Mouse (Mus musculus) kidney, adult 2 months (tissue): ENCODE measurements around the gene Gcdh. TPM values are rescaled to one million over a fixed set of nuclear protein-coding genes. Genes with fewer than 3 reads are reported as not detected.

Experiments
- DNase-seq: peaks from one replicate; pipeline ENCODE4 v3.0.0; 2021
- H3K27ac ChIP-seq: fragments of 200-500 bp; 2 replicates; pipeline ENCODE4 v1.5.1; 2012; ENCODE audit warnings: low read depth, low read length, control low read depth, inconsistent platforms; ENCODE audit not compliant: insufficient read depth
- H3K27me3 ChIP-seq: fragments of 200-500 bp; replicated peaks from 2 replicates; pipeline ENCODE4 v1.6.1; 2012; ENCODE audit warnings: mild to moderate bottlenecking, moderate library complexity, low read length, inconsistent platforms; ENCODE audit not compliant: control insufficient read depth, insufficient read depth
- H3K36me3 ChIP-seq: fragments of 200-500 bp; 2 replicates; pipeline ENCODE4 v1.6.1; 2012; ENCODE audit warnings: mild to moderate bottlenecking, moderate library complexity, low read length, inconsistent platforms; ENCODE audit not compliant: control insufficient read depth, insufficient read depth
- H3K4me1 ChIP-seq: fragments of 200-500 bp; 2 replicates; pipeline ENCODE4 v1.6.1; 2011; ENCODE audit warnings: low read length; ENCODE audit not compliant: control insufficient read depth, insufficient read depth
- H3K4me3 ChIP-seq: fragments of 200-500 bp; 2 replicates; pipeline ENCODE4 v1.5.1; 2011; ENCODE audit warnings: mild to moderate bottlenecking, low read depth, low read length, control low read depth; ENCODE audit not compliant: insufficient read depth
- CTCF ChIP-seq: fragments of 200-500 bp; conservative IDR thresholded peaks from 2 replicates; pipeline ENCODE4 v1.5.1; 2011; ENCODE audit warnings: low read depth, mild to moderate bottlenecking, control low read depth, low read length, moderate library complexity, mixed read lengths; ENCODE audit not compliant: insufficient read depth, insufficient read length
- POLR2A ChIP-seq: fragments of 200-500 bp; IDR thresholded peaks from one replicate; pipeline ENCODE4 v1.6.1; 2011; ENCODE audit warnings: low read depth, low read length, control low read depth
- WGBS: fragments of 180-500 bp; shearing (Covaris S2); methylation state at CpG from one replicate; pipeline ENCODE4 v1.1.7; 2018; 5-methylcytosine and 5-hydroxymethylcytosine counted together
- polyA plus RNA-seq: library from polyadenylated mRNA; depleted of rRNA; stranded (reverse); fragments of >200 nt; gene quantifications from 2 replicates; pipeline ENCODE4 v1.2.3, GENCODE M21; 2012

The Gcdh gene
- polyA plus RNA-seq, 1 experiment, result 700 TPM

DNA sequence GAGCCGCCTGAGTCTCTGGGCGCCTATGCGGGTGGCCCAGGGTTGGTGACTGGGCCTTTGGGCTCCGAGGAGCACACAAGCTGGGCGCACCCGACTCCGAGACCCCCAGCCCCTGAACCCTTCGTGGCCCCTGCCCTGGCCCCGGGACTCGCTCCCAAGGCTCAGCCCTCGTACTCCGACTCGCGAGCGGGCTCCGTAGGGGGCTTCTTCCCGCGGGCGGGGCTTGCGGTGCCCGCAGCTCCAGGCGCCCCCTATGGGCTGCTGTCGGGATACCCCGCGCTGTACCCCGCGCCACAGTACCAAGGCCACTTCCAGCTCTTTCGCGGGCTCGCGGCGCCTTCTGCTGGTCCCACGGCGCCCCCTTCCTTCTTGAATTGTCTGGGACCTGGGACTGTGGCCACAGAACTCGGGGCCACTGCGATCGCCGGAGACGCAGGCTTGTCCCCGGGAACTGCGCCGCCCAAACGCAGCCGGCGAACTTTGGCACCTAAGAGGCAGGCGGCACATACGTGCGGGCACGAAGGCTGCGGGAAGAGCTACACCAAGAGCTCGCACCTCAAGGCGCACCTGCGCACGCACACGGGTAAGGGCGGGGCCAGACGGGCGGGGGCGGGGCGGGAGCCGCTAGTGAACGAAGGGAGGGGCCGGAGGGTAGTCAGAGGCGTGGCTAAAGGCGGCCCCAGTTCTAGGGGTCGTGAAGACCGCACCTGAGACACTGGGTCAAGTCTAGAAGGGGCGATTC, 9.4 kb upstream of the Gcdh start:
- WGBS, result under 1% methylated on average over 68 of the region's 68 CpGs
- TF ChIP-seq CTCF (peak; percentile 69), POLR2A (no peak)
- peak; percentile 97 for DNase-seq
- Histone ChIP-seq H3K36me3 (no peaks in the 10 kb centered on the region), H3K4me3 (peak overlapping the region; percentile 75), H3K27me3 (no peaks in the 10 kb centered on the region), H3K27ac (peak overlapping the region; percentile 88), H3K4me1 (no peaks in the 10 kb centered on the region; the same call in 1 of the 2 replicates)

GRCm38 (mm10) chr8:84902367-84902919, 8.7 kb upstream of the Gcdh start:
- WGBS, result 9% methylated on average over 24 of the region's 24 CpGs
- no peaks in the 10 kb centered on the region for H3K27me3 ChIP-seq
- peak overlapping the region; percentile 75 for H3K4me3 ChIP-seq
- DNase-seq, result no peak
- TF ChIP-seq POLR2A (no peak), CTCF (no peak)
- no peaks in the 10 kb centered on the region; the same call in 1 of the 2 replicates for H3K4me1 ChIP-seq
- no peak overlapping the region for H3K27ac ChIP-seq
- no peaks in the 10 kb centered on the region for H3K36me3 ChIP-seq

DNA sequence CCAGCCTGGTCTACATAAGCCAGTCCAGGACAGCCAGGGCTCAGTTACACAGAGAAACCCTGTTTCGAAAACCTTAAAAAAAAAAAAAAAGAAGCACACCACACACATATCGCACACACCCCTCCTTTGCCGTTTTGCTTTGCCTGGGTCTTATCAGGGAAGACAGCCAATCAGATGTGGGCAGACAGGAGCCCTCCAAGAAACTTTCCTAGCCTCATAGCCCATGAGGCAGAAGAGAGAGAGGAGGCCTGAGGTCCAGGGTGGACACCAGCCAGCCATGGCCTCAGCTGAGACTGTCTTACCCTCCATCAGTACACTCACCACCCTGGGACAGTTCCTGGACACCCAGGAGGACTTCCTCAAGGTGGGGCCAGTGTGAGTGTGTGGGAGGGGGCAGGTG, 8.0 kb upstream of the Gcdh start, which contains the start of gene Klf1:
TSS of gene Klf1 (plus strand) at position 177 of the 400 bp plus-strand sequence.
- 81% methylated on average over 3 of the region's 3 CpGs for WGBS
- Histone ChIP-seq H3K27me3 (no peaks in the 10 kb centered on the region), H3K4me1 (no peaks in the 10 kb centered on the region; the same call in 1 of the 2 replicates), H3K27ac (no peak within 1 kb of the TSS), H3K36me3 (no peaks in the 10 kb centered on the region), H3K4me3 (peak within 1 kb of the TSS; percentile 75)
- DNase-seq, result no peak
- no peak for TF ChIP-seq CTCF
- TF ChIP-seq POLR2A, result no peak

DNA sequence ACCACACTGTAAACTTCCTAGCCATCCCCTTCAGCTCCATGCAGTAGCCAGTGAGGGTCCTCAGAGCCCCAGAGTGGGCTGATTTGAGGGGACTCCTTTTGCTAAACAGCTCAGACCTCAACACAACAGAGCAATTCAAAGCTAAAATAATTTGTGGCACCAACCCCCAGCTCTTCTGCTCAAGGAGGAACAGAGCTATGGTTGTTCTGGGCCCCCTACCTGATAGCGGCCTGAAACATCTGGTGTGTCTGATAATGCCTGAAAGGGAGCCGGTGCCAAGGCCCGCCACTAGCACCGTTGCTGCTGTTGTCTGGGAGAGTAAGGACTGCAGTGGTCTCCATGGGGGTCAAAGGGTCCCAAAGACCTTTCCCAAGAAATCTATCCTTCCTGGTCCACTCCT, 7.3 kb upstream of the Gcdh start:
- DNase-seq, result no peak
- Histone ChIP-seq H3K4me3 (no peak overlapping the region), H3K36me3 (no peaks in the 10 kb centered on the region), H3K4me1 (no peaks in the 10 kb centered on the region; the same call in 1 of the 2 replicates), H3K27me3 (no peaks in the 10 kb centered on the region), H3K27ac (no peak overlapping the region)
- TF ChIP-seq POLR2A (no peak), CTCF (no peak)
- WGBS, result 89% methylated on average over 4 of the region's 4 CpGs

GRCm38 (mm10) chr8:84895963-84896362, 2.2 kb upstream of the Gcdh start:
- H3K4me3 ChIP-seq, result no peak overlapping the region
- TF ChIP-seq CTCF (no peak), POLR2A (no peak)
- H3K27ac ChIP-seq, result no peak overlapping the region
- no peaks in the 10 kb centered on the region; the same call in 1 of the 2 replicates for H3K36me3 ChIP-seq
- H3K27me3 ChIP-seq, result no peaks in the 10 kb centered on the region
- no peaks in the 10 kb centered on the region; the same call in 1 of the 2 replicates for H3K4me1 ChIP-seq
- DNase-seq, result no peak
- WGBS, result 79% methylated on average over 5 of the region's 5 CpGs

DNA sequence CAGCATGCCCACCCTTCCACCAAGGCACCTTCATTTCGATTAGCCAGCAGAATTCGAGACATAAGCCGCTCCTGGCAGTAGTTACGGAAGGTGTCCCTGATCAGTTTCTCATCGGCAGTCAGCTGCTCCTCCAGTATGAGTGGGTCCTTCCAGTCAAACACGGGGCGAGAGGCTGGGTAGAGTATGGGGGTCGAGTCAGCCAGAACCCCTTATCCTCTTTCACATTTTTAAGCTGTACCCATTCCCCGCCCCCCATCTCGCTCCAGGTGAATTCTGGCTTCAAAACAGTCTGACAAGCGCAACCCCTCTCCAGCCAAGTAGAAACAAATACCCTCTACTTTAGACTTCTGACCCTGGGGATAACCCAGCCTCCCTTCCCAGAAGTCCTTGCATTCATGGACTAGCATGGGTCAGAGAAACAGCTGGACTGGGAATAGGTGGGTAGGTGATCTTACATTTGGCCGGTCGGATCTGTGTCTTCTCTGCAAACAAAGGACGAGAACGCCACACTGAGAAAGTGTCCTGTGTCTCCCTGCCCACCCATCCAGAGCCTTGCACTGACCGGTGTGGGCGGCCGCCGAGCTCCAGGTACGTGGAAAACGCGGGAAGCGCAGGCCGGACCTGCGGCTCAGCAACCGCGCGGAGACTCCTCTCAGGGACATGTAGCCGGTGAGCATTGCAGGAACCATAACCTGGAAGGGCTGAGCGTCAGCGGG, 570 bp downstream of the Gcdh start:
- WGBS, result 7% methylated on average over 31 of the region's 31 CpGs
- Histone ChIP-seq H3K36me3 (peaks cover 4% of the 10 kb centered on the region; the same call in 1 of the 2 replicates), H3K4me3 (peak overlapping the region; percentile 94), H3K27ac (peak overlapping the region; percentile 83), H3K27me3 (no peaks in the 10 kb centered on the region), H3K4me1 (no peaks in the 10 kb centered on the region; the same call in 1 of the 2 replicates)
- DNase-seq, result peak; percentile 85
- TF ChIP-seq CTCF, result no peak
- no peak for TF ChIP-seq POLR2A
